ENCODE assay signal across 8 mouse cellular contexts in genomic region chr17:23630195-23631020, GRCm38 (mm10). TPM values are rescaled to one million over a fixed set of nuclear protein-coding genes. Genes with fewer than 3 reads are reported as not detected.
DNase-seq lines count a peak whose midpoint lies in the region; ATAC-seq lines count a peak whose summit lies in the region.

No protein-coding gene starts in this region.

- H3K9ac ChIP-seq in intestine, embryonic 14.5 days (ENCODE audit: low read length) = no peak overlapping the region

- WGBS in intestine, embryonic 14.5 days = 18% methylated on average over 22 of the region's 22 CpGs

- H3K9me3 ChIP-seq in intestine, embryonic 14.5 days (ENCODE audit: control insufficient read depth, low read length) = no peaks in the 10 kb centered on the region

- H3K4me2 ChIP-seq in intestine, embryonic 14.5 days (ENCODE audit: low read length) = peak overlapping the region; percentile 49

- no peaks in the 10 kb centered on the region for H3K36me3 ChIP-seq in intestine, embryonic 14.5 days (ENCODE audit: control insufficient read depth, insufficient read depth, low read length)

- DNase-seq in adrenal gland, adult (ENCODE audit: inconsistent age in 2 of 2, low spot score in 1 of 2) = peak; percentile 77 to 93
- peak; percentile 84 for DNase-seq in embryo, embryonic 10.5 days (ENCODE audit: low spot score)
- peak; percentile 53 for DNase-seq in gastrocnemius, postnatal 25 days
- DNase-seq in intestine, embryonic 14.5 days (ENCODE audit: low spot score) = peak; percentile 93
- peak; percentile 84 to 91 for DNase-seq in left cerebral cortex, postnatal 14 days (ENCODE audit: low spot score in 2 of 2)
- DNase-seq in mesoderm, embryonic 11.5 days (ENCODE audit: low read depth, low spot score) = peak; percentile 82
- peak; percentile 84 for DNase-seq in right cerebral cortex, postnatal 25 days
- peak; percentile 55 for DNase-seq in yolk sac, embryonic 10.5 days (ENCODE audit: low spot score)

- H3K4me1 ChIP-seq in intestine, embryonic 14.5 days (replicated peaks; ENCODE audit: control insufficient read depth, insufficient read depth, low read length) = 0 out of 2 replicates have a peak, but pooled peaks cover 3% of the 10 kb centered on the region

- H3K27me3 ChIP-seq in intestine, embryonic 14.5 days (replicated peaks; ENCODE audit: control insufficient read depth, insufficient read depth, low read length) = no peaks in the 10 kb centered on the region

- peak overlapping the region; percentile 17; the same call in 1 of the 2 replicates for H3K4me3 ChIP-seq in intestine, embryonic 14.5 days (ENCODE audit: low read depth, low read length)

- ATAC-seq in intestine, embryonic 14.5 days (replicated peaks; ENCODE audit: low FRiP score, low TSS enrichment, low read depth) = peak; percentile 80

- H3K27ac ChIP-seq in intestine, embryonic 14.5 days (ENCODE audit: low read depth) = no peak overlapping the region

- intact Hi-C loops in left cerebral cortex, postnatal 14 days (cut with DNase I) = loop anchor here (1.0 kb wide), 1 partner anchor 60 kb away; no protein-coding TSS in a partner anchor

RNA-seq across cellular contexts. Expression of gene Mmp25, which starts 14.7 kb away (rescaled TPM):
- not detected for total RNA-seq in gastrocnemius, postnatal 25 days (2021)
- 0.51 and 0.67 TPM in 2 replicates for polyA plus RNA-seq in intestine, embryonic 14.5 days (2014; fragmentation: Nextera tagmentation; extraction: Ambion mirVana)
- total RNA-seq in left cerebral cortex, postnatal 14 days (2021) = 1 to 10 TPM; 1.1 to 1.2 TPM

RNA-seq across cellular contexts. Expression of gene Zscan10, which starts 29.8 kb away (rescaled TPM):
- not detected for total RNA-seq in gastrocnemius, postnatal 25 days (2021)
- polyA plus RNA-seq in intestine, embryonic 14.5 days (2014; fragmentation: Nextera tagmentation; extraction: Ambion mirVana) = 0.14 TPM in 1 of 2 replicates, not detected in the other
- not detected for total RNA-seq in left cerebral cortex, postnatal 14 days (2021)

RNA-seq across cellular contexts. Expression of gene Bicdl2, which starts 29.9 kb away (rescaled TPM):
- total RNA-seq in gastrocnemius, postnatal 25 days (2021) = not detected
- polyA plus RNA-seq in intestine, embryonic 14.5 days (2014; fragmentation: Nextera tagmentation; extraction: Ambion mirVana) = 1.5 and 2.1 TPM in 2 replicates
- not detected for total RNA-seq in left cerebral cortex, postnatal 14 days (2021)

RNA-seq across cellular contexts. Expression of gene Zfp13, which starts 31.1 kb away (rescaled TPM):
- total RNA-seq in gastrocnemius, postnatal 25 days (2021) = 1 to 10 TPM; 2.0 to 2.1 TPM
- 12.3 and 14.8 TPM in 2 replicates for polyA plus RNA-seq in intestine, embryonic 14.5 days (2014; fragmentation: Nextera tagmentation; extraction: Ambion mirVana)
- 10 to 100 TPM; 28.3 to 29.0 TPM for total RNA-seq in left cerebral cortex, postnatal 14 days (2021)

RNA-seq across cellular contexts. Expression of gene Hcfc1r1, which starts 43.0 kb away (rescaled TPM):
- total RNA-seq in gastrocnemius, postnatal 25 days (2021) = 100 to 1,000 TPM; 123 to 156 TPM
- 83.3 and 84.8 TPM in 2 replicates for polyA plus RNA-seq in intestine, embryonic 14.5 days (2014; fragmentation: Nextera tagmentation; extraction: Ambion mirVana)
- 100 to 1,000 TPM; 137 to 143 TPM for total RNA-seq in left cerebral cortex, postnatal 14 days (2021)
